Mouse (Mus musculus) heart, postnatal 14 days (tissue): ENCODE measurements around the gene Clec2l. TPM values are rescaled to one million over a fixed set of nuclear protein-coding genes. Genes with fewer than 3 reads are reported as not detected.
A peak's percentile ranks its signal among the peaks of the same experiment; 100 is the strongest.
"Not testable (repeated sequence)": the region's sequence is repeated elsewhere in the genome, so short reads cannot be mapped to it uniquely, and the experiment has no call there.

ENCODE experiments used
- DNase-seq, 2 experiments: peaks; one replicate each; pipeline ENCODE4 v3.0.0; 2021 to 2022
- intact Hi-C: fragments of 180-260 bp; cut with DNase I; formaldehyde crosslinking; loops from one replicate; pipeline ENCODE4 v1.15.1; 2025
- total RNA-seq, 2 experiments: library from RNA; stranded (reverse); gene quantifications; 2 replicates each; pipeline ENCODE4 v1.2.3; 2021

Gene Clec2l
- total RNA-seq, 2 experiments from 2014 or later: 1.9 to 2.4 TPM

DNA sequence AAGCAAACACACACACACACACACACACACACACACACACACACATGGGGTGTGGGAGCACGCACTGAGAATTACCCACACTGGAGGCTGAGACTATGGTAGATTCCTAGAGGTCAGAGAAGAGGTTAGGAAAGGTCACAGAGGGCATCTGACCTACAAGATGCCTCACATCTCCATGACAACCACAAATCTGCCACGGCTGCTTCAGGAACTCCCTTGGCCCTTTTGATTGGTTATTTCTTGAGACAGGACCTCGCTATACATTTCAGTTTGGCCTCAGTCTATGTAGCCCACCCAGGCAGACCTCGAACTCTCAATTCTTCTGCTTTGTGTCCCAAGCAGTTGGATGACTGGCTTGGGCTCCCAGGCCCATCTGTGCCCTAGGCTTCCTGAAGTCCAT, 1.2 kb upstream of the Clec2l start:
- DNase-seq: no peak
- intact Hi-C loops: no loop called here

DNA sequence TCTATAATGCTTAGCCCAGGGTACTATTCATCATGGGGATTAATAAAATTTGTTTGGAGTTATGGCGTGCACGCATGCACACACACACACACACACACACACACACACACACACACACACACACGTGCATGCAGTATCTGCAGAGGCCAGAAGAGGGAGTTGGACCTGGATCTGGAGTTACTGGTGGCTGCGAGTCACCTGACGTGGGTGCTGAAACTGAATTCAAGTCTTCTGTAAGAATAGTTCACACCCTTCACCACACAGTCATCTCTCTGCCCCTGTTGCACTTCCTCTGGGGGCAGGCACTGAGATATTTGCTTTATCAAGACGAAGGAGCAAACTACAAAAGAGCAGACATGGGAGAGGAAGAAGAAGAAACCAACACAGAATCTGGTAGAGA, 6.7 kb downstream of the Clec2l start:
- intact Hi-C loops: no loop called here

DNA sequence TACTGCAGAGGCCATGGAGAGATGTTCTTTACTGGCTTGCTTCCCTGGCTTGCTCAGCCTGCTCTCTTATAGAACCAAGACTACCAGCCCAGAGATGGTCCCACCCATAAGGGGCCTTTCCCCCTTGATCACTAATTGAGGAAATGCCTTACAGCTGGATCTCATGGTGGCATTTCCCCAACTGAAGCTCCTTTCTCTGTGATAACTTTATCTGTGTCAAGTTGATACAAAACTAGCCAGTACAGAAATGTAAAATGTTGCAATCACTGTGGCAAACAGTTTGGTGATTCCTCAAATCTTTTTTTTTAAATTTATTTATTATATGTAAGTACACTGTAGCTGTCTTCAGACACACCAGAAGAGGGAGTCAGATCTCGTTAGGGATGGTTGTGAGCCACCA, 7.6 kb downstream of the Clec2l start:
- intact Hi-C loops: not testable (repeated sequence)

More for the DNA sequence above, 6.7 kb downstream of the Clec2l start:
- DNase-seq: no peak

DNA sequence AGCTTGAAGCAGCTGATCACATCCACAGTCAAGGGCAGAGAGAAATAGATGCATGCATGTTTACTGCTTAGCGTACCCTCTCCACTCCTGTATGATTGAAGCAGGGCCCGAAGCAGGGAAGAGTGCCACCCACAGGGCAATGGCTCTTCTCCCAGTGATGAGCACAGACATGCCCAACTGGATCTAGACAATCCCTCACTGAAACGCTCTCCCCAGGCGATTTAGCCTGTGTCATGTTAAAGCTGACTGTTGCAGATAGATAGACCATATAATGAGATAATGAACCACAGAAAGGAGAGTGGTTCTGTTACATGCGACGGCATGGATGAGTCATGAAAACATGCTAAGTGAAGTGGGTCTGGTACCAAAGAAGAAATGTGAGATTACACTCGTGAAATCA, 8.4 kb downstream of the Clec2l start:
- intact Hi-C loops: no loop called here
- no peak for DNase-seq

More for the DNA sequence above, 7.6 kb downstream of the Clec2l start:
- DNase-seq: not testable (repeated sequence)

DNA sequence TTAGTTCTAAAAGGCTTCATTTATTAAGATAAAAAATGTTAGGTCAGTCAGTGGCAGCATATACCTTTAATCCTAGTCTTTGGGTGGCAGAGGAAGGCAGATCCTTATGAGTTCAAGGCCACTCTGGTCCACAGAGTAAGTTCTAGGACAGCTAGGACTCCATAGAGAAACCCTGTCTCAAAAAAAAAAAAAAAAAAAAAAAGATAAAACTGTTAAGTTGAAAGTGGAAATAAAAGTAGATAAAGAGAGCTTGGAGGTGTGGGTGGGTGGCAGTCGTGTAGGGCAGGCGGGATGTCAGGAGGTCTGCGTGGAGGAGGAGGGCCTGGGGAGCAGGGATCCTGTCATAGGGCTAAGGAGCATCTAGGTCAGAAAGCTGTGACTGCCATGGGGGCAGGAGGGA, 9.1 kb downstream of the Clec2l start:
- intact Hi-C loops: no loop called here
- no peak for DNase-seq

DNA sequence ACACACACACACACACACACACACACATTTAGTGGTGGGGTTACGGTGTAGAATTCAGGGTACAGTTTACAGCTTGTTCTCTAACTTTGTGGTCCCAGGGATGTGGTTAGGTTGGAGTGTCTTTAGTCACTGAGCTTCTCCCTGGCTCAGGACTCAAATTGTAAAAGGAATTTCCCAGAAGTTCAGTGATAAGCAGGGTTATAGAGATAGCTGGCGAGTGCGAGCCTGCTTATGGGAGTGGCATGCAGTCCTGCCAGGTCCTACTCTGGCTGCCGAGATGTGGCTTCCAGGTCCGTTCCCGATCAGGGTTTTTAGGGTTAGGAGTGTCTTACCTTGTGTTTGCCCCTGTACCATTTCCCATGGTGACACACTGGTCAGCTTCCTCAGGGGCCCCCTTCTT, 13.3 kb downstream of the Clec2l start:
- no peak for DNase-seq
- intact Hi-C loops: no loop called here

DNA sequence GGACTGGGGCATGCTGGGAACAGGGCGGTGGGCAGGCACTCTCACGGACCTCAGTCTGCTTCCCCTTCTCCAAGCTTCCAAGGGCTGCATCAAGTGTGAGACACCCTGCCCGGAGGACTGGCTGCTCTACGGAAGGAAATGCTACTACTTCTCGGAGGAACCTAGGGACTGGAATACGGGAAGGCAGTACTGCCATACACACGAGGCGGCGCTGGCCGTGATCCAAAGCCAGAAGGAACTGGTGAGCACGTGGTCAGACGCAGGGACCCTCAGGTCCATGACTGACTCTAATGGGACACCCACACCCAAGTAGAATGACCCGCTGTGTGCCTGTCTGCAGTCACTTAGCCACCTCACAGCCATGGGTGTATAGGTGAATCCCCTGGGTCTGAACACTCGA, 13.9 kb downstream of the Clec2l start:
- DNase-seq: no peak
- intact Hi-C loops: no loop called here

DNA sequence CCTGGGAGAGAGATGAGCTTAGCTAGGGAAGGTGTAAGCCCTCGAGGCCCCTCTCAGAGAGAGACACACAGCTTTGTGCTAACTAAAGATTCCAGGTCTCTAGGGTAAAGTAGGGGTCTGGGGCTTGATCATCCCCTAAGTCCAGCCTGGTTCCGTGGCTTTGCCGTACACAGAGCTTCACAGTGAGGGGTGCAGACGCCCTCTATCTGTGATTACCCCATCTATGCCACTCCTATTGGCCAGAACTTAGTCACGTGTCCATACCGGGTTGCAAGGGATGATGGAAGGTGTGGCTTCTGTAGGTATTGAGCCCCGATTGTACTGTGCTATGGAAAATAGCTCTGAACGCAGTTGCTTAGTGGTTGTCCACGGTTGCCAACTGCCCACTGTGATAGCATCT, 14.8 kb downstream of the Clec2l start:
- DNase-seq: no peak

DNA sequence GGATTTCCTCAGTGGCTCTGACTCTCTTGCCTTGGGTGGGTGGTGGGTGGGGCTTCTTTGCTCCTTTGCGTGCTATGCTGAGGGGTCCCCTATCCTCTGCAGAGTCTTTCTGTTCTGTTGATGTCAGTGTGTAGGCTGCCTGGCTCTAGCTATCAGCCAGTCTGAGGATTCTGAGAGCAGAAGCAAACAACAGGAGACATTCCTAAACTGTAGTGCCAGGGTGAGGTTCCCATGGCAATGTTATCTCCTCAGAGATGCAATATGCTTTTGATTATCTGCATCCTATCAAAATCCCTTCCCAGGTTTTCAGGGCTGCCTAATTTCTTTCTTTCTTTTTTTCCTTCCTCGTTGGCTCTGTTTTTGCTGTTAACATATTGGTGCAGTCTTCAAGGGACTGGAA, 19.7 kb downstream of the Clec2l start:
- intact Hi-C loops: no loop called here
- DNase-seq: no peak

More for the DNA sequence above, 14.8 kb downstream of the Clec2l start:
- intact Hi-C loops: no loop called here

DNA sequence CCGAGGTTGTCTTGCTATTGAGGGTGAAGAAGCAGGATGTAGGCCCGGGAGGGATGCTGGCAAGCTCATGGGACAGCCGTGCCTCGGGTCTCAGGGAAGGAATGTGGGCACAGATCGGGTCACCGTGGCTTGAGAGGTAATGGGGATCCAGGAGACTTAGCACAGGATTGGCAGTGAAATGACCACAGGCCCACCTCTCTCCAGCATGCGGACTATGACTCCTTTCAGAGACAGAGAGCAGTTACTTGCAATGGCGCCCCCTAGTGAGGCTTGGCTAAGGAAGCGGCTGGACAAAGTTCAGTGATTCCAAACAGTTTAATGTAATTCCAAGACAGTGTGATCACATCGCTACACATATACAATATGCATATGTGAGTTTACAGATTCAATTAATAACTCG, 24.3 kb downstream of the Clec2l start:
- intact Hi-C loops: no loop called here
- peak; percentile 25 to 54 for DNase-seq

DNA sequence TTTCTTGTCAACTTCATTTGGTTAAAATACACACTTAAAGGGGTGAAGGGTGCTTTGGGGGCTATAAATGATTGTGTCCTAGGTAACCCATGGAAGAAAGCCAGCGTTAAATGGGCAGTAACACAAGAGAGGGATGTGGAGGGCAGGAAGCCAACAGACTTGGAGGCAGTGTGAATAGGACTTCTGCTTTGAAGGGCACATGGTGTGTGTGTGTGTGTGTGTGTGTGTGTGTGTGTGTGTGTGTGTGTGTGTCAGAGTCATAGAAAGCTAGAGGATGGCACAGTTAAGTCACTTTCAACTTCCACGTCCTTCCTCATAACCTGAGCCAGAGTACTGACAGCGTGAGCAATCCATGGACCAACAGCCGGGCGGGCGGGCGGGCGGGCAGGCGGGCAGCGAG, 26.0 kb downstream of the Clec2l start:
- intact Hi-C loops: no loop called here
- peak in 1 of 2 experiments; percentile 48 for DNase-seq

DNA sequence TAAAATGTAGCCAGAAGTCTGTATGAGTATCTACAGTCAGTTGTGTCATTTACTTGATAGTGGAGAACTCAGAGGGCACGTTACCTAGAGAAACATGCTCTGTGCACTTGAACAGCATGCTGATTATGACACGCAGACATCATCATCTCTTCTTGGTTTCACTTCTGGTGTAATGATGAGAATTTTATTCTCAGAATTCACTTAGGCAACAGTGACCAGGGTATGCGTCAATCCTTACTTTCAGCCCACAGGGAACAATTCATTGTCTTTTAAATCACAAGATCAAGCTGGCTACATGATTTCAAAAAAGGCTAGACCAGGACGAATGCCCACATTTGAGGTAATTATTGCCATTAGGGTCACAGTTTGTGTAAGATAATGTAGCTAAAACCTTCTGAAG, 27.7 kb downstream of the Clec2l start:
- intact Hi-C loops: loop anchor here (10.0 kb wide), 1 partner anchor 196 kb away; no protein-coding TSS in a partner anchor
- DNase-seq: no peak

DNA sequence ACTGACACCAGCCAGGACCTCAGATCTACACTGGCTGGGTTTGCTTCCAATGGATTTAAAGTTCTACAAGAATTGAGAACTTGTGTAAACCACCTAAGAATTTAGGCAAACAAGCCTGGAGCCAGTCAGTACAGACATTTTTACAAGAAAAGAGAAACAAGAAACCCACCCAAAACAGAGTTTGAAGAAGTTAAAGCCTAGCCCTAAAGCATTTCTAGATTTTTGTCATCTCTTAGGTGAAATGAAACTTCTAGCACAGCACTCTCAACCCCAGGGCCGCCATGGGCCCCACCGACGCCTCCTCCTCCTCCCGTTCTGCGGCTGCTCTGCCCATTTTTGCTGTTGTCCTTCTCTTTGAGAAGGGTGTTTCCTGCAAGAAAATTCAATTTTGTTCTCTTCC, 28.2 kb downstream of the Clec2l start:
- intact Hi-C loops: loop anchor here (10.0 kb wide), 1 partner anchor 196 kb away; no protein-coding TSS in a partner anchor
- DNase-seq: no peak

DNA sequence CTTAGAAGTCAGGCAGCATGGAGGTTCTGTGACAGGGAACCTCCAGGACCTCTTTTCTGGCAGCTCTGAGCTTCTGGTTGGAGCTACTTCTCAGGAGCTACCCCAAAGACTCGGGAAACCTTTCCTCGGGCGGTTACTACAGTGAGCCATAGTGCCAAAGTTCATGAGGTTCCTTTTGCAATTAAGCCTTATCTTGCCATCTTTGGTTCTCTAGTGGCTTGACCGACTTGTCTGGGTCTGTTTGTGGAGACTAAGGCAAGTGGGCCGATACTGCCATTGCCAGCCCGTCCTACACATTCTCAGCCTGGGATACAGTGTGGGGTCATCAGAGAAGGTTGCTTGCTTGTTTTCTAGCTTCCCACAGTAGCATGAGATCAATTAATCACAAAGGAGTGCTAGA, 29.7 kb downstream of the Clec2l start:
- intact Hi-C loops: loop anchor here (10.0 kb wide), 1 partner anchor 198 kb away; no protein-coding TSS in a partner anchor
- no peak for DNase-seq

DNA sequence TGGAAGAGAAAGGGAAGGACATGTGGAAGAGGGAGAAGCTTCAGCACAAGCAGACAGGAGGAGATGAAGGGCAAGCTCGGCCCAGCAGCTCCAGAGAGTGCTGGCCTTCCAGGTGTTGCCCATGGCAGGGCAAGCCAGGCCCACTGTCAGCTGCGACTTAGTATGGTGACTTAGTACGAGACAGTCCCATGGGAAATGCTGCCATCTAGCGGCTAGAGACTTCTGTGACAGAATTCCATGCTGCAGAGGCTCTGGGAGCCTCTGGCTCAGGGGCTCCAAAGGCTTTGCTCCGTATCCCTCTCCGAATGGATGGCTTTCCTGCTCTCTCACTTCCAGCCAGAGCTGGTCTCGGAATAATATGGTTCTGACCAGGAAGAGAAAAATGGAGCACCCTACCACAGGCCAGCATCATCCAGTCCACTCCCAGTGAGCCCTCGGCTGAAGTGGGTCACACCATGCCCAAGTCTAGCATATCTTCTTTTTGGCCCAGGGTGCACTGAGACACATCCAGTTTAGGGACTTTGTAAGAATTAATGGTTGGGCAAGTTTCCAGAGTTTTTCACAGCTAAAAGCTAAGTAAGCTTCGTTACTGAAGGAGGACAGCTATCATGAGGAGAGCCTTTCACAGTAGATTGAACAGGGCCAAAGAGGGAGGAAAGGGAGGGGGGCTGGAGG, 32.6 kb downstream of the Clec2l start:
- DNase-seq: peak; percentile 79 to 90
- intact Hi-C loops: loop anchor here (10.0 kb wide), 1 partner anchor 201 kb away; no protein-coding TSS in a partner anchor

DNA sequence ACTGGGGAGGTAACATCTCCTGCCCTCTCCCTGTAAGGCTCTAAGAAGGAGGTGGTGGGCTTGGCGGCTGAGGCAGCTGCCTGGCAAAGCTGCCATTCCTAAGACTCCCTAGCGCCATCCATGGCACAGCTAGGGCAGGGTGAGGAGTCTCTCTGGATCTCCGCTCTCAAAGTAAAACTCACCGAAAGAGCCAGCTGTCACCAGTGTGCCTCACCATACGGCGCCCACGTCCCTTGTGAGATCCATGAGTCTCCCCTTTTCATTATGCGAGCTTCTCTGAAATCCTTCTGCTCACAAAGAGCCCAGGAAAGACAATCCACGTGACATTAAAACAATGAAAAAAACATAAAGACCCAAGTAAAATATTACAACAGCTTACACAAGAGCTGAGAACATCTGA, 33.7 kb downstream of the Clec2l start:
- intact Hi-C loops: loop anchor here (10.0 kb wide), 1 partner anchor 202 kb away; no protein-coding TSS in a partner anchor
- no peak for DNase-seq

DNA sequence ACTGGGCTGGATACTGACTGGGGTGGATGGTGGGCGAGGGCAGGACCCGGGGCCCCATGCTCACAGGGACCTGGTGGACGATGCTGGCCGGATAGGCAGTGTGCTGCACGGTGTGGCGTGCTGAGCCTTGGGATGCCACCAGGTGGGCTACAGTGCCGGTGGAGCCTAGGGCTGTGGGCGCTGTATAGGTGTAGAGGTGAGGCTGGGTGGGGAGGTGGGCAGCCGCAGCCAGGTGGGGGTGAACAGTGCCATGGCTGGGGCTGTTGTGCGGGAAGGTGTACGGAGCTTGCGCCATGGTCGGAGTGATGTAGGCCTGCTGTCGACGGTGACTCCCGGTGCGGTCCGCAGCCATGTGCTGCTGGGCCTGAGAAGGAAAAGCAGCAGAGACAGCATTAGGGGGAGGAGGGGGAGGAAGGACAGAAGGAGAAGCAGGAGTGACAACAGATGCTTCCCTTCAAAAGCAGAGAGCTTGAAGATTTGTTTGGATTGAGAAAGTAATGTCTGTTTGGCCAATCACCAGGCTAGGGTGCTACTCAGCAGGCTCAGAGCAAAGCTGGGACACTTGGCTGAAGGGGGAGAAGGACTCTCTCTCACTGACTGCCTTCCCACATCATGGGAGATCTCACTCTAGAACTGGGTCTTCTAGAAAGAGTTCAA, 35.5 kb downstream of the Clec2l start:
- intact Hi-C loops: loop anchor here (10.0 kb wide), 1 partner anchor 204 kb away; no protein-coding TSS in a partner anchor
- no peak for DNase-seq

DNA sequence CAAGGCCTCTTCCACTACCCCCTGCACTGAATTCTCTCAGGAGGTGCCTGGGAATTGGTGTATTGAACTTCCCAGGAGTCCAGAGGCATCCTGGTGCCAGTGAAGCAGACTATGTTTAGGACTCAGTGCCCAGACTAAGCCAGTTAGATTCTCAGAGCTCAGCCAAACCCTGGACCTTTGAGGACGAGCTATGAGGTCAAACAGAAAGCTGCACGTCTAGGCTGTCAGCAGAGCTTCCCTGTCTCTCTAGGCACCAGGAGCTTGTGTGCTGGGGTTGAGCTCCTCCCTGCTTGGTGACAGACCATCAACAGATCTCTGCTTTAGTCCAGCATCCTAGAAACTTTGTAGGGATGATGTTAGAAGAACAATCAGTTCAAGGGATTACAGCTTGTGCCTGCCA, 38.6 kb downstream of the Clec2l start:
- intact Hi-C loops: no loop called here
- no peak for DNase-seq

DNA sequence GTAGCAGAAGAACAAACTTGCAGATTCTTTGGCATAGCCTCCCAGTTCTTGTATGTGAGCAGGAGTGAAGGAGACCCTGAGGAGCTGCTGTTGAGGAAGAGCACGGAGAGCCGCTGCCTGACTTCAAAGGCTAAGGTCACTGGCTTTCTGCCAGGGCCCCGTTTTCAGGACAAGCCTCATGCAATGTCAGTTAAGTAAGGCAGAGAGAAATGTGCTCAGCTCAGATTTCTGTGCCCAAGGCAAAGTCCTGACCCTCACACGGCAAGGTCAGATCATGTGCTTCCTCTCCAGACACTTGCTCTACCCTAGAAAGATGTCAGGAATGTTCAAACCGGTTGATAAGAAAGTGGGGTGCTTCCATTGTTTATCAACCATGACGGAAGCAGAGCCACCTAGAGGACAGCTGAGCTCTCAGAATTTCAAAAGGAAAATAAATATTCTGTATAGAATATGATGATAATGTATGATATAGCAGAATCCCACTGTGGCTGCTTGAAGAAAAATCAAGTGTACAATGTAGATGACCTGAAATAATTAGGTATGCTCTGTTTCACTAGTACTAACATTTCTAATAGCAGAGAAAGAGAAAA, 40.0 kb downstream of the Clec2l start:
- intact Hi-C loops: no loop called here
- peak in 1 of 2 experiments; percentile 42 for DNase-seq

DNA sequence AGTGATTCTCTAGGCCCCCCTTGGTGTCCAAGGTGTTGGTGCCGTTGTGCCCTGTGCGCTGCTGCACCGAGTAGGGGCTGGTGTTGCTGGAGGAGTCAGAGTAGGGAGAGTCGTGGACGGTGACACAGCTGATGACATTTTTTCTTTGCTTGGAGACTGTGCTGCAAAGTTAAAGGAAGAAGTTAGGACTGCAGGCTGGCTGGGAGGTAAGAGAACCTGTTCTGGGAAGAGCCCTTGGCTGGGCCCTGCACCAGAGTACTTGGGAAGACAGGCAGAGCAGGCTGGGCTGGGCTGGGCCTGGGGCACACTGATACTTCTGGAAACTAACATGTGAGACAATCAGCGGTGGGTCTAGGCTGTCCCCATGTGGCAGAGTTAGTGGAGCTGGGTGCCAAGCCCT, 40.7 kb downstream of the Clec2l start:
- intact Hi-C loops: no loop called here
- DNase-seq: no peak

DNA sequence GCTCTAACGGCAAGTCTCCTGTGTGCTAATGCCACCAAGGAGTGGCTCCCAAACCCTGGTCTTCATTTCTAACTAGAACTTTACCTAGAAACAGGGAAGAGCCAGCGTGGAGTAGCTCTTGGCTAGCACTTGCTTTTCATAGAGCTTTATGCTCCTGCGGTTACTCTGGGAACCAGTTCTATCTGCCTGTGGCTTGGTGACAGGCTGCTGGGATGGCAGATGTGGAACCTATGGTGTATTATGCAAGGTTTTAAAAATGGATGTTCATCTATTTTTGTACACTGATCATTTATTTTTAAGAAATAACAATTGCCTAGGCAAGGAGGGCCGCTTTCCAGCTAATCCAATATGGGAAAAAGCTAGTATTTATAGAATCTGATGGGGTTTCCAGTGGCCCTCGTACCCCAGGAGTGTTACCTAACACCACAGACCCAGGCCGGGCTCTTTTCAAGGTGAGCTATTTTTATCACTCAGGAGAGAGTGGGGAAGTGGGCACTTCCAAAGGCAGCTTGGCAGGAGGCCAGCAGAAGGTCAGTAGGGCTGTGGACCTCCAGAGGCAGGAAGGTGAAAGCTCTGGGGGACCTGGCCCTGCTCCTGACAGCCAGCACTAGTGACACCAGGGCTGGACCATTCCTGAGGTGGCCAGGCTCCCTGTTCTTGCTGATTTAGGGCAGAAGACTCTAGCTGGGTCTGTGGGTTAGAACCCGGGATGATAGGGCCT, 41.6 kb downstream of the Clec2l start:
- DNase-seq: peak; percentile 53 to 58
- intact Hi-C loops: no loop called here
